Mouse (Mus musculus): ENCODE data around the gene Ms4a1.

- TF ChIP-seq CTCF (IDR thresholded peaks at IDR 0.05) (no peak), EP300 (IDR thresholded peaks at IDR 0.05) (no peak)
Measured at GRCm38 (mm10) chr19:11263549-11263948, 2.5 kb downstream of the Ms4a1 start.
